Mouse (Mus musculus) limb, embryonic 14.5 days (tissue): ENCODE measurements at regions not wholly inside any gene's neighbourhood (a gene's known extent, or its start where the extent isn't known, plus 50 kb on each side); places are given as distances from the start of the nearest gene placed in this dataset.

Experiments used
- ATAC-seq: fragments of 200-750 bp; cut with Nextera tagmentation; 2 replicates; pipeline ENCODE4 v1.8.0; 2017; ENCODE audit warnings: low read depth, moderate number of reproducible peaks, moderate TSS enrichment; ENCODE audit not compliant: low FRiP score
- DNase-seq: peaks from one replicate; pipeline ENCODE4 v3.0.0-alpha.2; 2015; ENCODE audit warnings: low spot score
- H3K27ac ChIP-seq: fragments of 300-500 bp; sonication (generic); replicated peaks from 2 replicates; pipeline ENCODE4 v1.5.1; 2014; ENCODE audit warnings: low read depth, mild to moderate bottlenecking, low read length, moderate library complexity, mixed read lengths
- H3K27me3 ChIP-seq: fragments of 300-500 bp; sonication (generic); 2 replicates; pipeline ENCODE4 v1.6.1; 2014; ENCODE audit warnings: low read length, mixed read lengths; ENCODE audit not compliant: control insufficient read depth, insufficient read depth
- H3K36me3 ChIP-seq: fragments of 300-500 bp; sonication (generic); 2 replicates; pipeline ENCODE4 v1.6.1; 2014; ENCODE audit warnings: mild to moderate bottlenecking, low read length, moderate library complexity, mixed read lengths; ENCODE audit not compliant: control insufficient read depth, insufficient read depth
- H3K4me1 ChIP-seq: fragments of 300-500 bp; sonication (generic); 2 replicates; pipeline ENCODE4 v1.6.1; 2014; ENCODE audit warnings: antibody characterized with exemption, low read length, mixed read lengths; ENCODE audit not compliant: control insufficient read depth, insufficient read depth
- H3K4me2 ChIP-seq: fragments of 300-500 bp; sonication (generic); replicated peaks from 2 replicates; pipeline ENCODE4 v1.6.1; 2014; ENCODE audit warnings: low read depth, mild to moderate bottlenecking, low read length, moderate library complexity; ENCODE audit not compliant: severe bottlenecking
- H3K4me3 ChIP-seq: fragments of 300-500 bp; sonication (generic); replicated peaks from 2 replicates; pipeline ENCODE4 v1.5.1; 2014; ENCODE audit warnings: low read length
- H3K9ac ChIP-seq: fragments of 300-500 bp; sonication (generic); 2 replicates; pipeline ENCODE4 v1.6.1; 2014; ENCODE audit warnings: mild to moderate bottlenecking, low read depth, low read length, moderate library complexity; ENCODE audit not compliant: severe bottlenecking
- H3K9me3 ChIP-seq: fragments of 300-500 bp; sonication (generic); 2 replicates; pipeline ENCODE4 v1.6.1; 2016; ENCODE audit warnings: low read length; ENCODE audit not compliant: control insufficient read depth
- POLR2A ChIP-seq: fragments of 200-500 bp; IDR thresholded peaks from 2 replicates; pipeline ENCODE4 v1.8.0; 2012; ENCODE audit warnings: inconsistent platforms, mild to moderate bottlenecking, moderate library complexity, borderline replicate concordance; ENCODE audit not compliant: insufficient read depth, insufficient read length; ENCODE audit errors: extremely low read depth
- WGBS: fragments of 180-500 bp; shearing (Covaris S2); extraction: QIAGEN DNeasy Blood & Tissue Kit; methylation state at CpG from one replicate; pipeline ENCODE4 v1.1.7; 2014; 5-methylcytosine and 5-hydroxymethylcytosine counted together

DNA sequence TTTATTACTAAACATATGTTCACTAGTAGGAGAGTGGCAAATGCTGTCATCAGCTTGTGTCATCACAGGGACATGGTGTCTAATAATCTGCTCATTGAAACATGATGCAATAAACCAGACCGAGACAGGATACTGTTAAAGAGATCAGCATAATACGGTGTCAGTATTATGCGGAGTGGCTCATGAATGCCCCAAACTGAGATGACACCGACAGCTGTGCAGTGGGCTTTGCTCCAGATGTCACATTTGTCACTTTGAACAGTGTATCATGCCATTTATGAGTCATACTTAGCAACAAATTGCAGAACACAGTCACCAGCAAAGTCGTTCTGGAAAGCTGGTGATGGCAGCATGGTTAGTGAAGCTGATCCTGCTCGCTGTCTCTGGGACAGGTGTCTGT lies 527.2 kb downstream of the Triml1 start:
- peak; percentile 70 for ATAC-seq

DNA sequence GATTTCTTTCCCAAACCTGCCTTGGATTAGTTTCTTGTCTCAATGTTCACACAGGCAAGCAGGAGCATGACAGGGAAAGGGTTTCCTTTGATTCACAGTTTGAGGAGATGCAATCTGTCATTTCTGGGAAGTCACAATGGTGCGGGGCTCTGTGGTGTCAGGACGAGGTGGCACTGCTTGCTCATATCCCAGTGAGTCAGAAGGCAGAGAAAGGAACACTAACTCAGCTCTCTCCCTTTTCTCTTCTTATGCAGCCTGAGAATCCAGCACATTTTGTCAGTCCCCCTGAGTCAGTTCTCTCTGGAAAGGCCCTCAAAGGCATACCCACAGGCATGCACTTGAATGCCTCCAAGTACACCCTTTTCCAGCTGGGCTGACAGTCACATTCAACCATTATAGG lies 544.6 kb downstream of the Triml1 start:
- no peaks in the 10 kb centered on the region for H3K9me3 ChIP-seq
- no peak overlapping the region for H3K9ac ChIP-seq
- no peak overlapping the region for H3K27ac ChIP-seq
- ATAC-seq (no peak), DNase-seq (no peak)
- H3K36me3 ChIP-seq = no peaks in the 10 kb centered on the region
- H3K4me1 ChIP-seq = no peaks in the 10 kb centered on the region
- no peaks in the 10 kb centered on the region for H3K27me3 ChIP-seq
- H3K4me2 ChIP-seq = no peak overlapping the region
- no peak overlapping the region for H3K4me3 ChIP-seq
- TF ChIP-seq POLR2A = no peak
- WGBS = 72% methylated on average over 2 of the region's 2 CpGs

More for the DNA sequence above, 527.2 kb downstream of the Triml1 start:
- no peak overlapping the region for H3K4me2 ChIP-seq
- 81% methylated on average over 6 of the region's 6 CpGs for WGBS
- H3K36me3 ChIP-seq = no peaks in the 10 kb centered on the region
- no peak overlapping the region for H3K4me3 ChIP-seq
- H3K27me3 ChIP-seq = no peaks in the 10 kb centered on the region
- no peaks in the 10 kb centered on the region for H3K4me1 ChIP-seq
- no peak overlapping the region for H3K9ac ChIP-seq
- DNase-seq = peak; percentile 21
- H3K9me3 ChIP-seq = no peaks in the 10 kb centered on the region
- no peak for TF ChIP-seq POLR2A
- H3K27ac ChIP-seq = no peak overlapping the region
